21 mouse cellular contexts compared by ENCODE assay signal in genomic region chr2:180474864-180475263, GRCm38 (mm10). TPM values are rescaled to one million over a fixed set of nuclear protein-coding genes. Genes with fewer than 3 reads are reported as not detected.
DNase-seq lines count a peak whose midpoint lies in the region; TF ChIP-seq lines count a peak whose summit lies in the region.
"Had no signal": no experiment of that assay in that cellular context is flagged by ENCODE, and none has a peak within 500 bp of the region (broad histone marks: within the 10 kb centered on the region; RNA-seq: fewer than 3 reads in every experiment).

No protein-coding gene starts in this region.

- DNase-seq in CH12.LX (ENCODE audit: extremely low read depth) = peak; percentile 77
- no peak for DNase-seq in gastrocnemius, postnatal 4 days (ENCODE audit: low spot score in 2 of 2)
- DNase-seq: adrenal gland, adult 2 months; adrenal gland, adult 8-10 months; adrenal gland, postnatal 10 days; adrenal gland, postnatal 14 days; adrenal gland, postnatal 25 days; adrenal gland, postnatal 36 days; B cell, adult 2 months; cerebellum, adult 11 months; cerebellum, adult 11-12 months; cerebellum, adult 18-20 months; cerebellum, adult 2 months; cerebellum, adult 8-10 months had no signal

- H3K4me1 ChIP-seq in CH12.LX (ENCODE audit: control insufficient read depth in 1 of 2, insufficient read depth in 2 of 2) = peaks cover 43 to 70% of the 10 kb centered on the region in 2 experiments

- H3K9ac ChIP-seq in CH12.LX (ENCODE audit: insufficient read depth, low read depth) = no peak overlapping the region

- peak overlapping the region; percentile 45 for H3K4me2 ChIP-seq in CH12.LX (ENCODE audit: insufficient read depth, low read depth, poor library complexity, severe bottlenecking)

- no peaks in the 10 kb centered on the region for H3K9me3 ChIP-seq in CH12.LX (replicated peaks; ENCODE audit: low read length)
- H3K9me3 ChIP-seq: G1E had no signal

- in situ Hi-C loops in CH12.LX (cut with MboI; ENCODE audit: low pct_ligation_motif_present, low pct_unique_long_range_greater_than_20kb, low sequenced_read_pairs) = loop anchor here (5.0 to 25.0 kb wide), 2 partner anchors 102 to 287 kb away; no protein-coding TSS in a partner anchor

- TF ChIP-seq EP300 in CH12.LX (IDR thresholded peaks at IDR 0.05; ENCODE audit: low read length) = peak; percentile 89

- peaks cover 0 to 26% of the 10 kb centered on the region in 2 experiments for H3K36me3 ChIP-seq in CH12.LX (replicated peaks in 1 of 2; ENCODE audit: control insufficient read depth in 1 of 2, insufficient read depth in 1 of 2, low read length in 1 of 2)
- H3K36me3 ChIP-seq: G1E had no signal

- no peak for TF ChIP-seq POLR2A in CH12.LX (IDR thresholded peaks at IDR 0.05; ENCODE audit: low read depth, low read length)

- no peak for TF ChIP-seq RAD21 in CH12.LX (IDR thresholded peaks at IDR 0.05; ENCODE audit: low read depth, low read length)

- H3K4me3 ChIP-seq in CH12.LX (replicated peaks in 1 of 3; ENCODE audit: low read depth in 2 of 3, low read length in 2 of 3, poor library complexity in 1 of 3) = no peak overlapping the region

- peak overlapping the region; percentile 47 for H3K27ac ChIP-seq in CH12.LX (ENCODE audit: insufficient read depth, low read depth)

- no peaks in the 10 kb centered on the region for H3K27me3 ChIP-seq in CH12.LX (replicated peaks)
- H3K27me3 ChIP-seq: Patski had no signal

- no peaks in the 10 kb centered on the region for H3K79me2 ChIP-seq in CH12.LX (replicated peaks; ENCODE audit: control insufficient read depth, extremely low read depth, insufficient read depth, poor library complexity, severe bottlenecking)

- TF ChIP-seq CTCF in CH12.LX (conservative IDR thresholded peaks at IDR 0.05 in 1 of 2, IDR thresholded peaks at IDR 0.05 in 1 of 2; ENCODE audit: low read depth in 2 of 2, low read length in 2 of 2) = no peak

- dilution Hi-C loops in CH12.LX (cut with MboI; ENCODE audit: extremely low pct_ligation_motif_present, extremely low pct_unique_long_range_greater_than_20kb, low sequenced_read_pairs) = no loop called here

TF ChIP-seq in CH12.LX, 34 proteins besides CTCF, POLR2A, EP300 and RAD21:
- TF ChIP-seq GABPA (IDR thresholded peaks at IDR 0.05; ENCODE audit: insufficient replicate concordance, low read depth, low read length) (no peak), ZKSCAN1 (IDR thresholded peaks at IDR 0.05; ENCODE audit: borderline replicate concordance, low read depth, low read length) (no peak), HCFC1 (IDR thresholded peaks at IDR 0.05; ENCODE audit: low read depth, low read length) (no peak), JUN (IDR thresholded peaks at IDR 0.05; ENCODE audit: insufficient read depth, low read depth, low read length) (peak; percentile 88), KAT2A (IDR thresholded peaks at IDR 0.05; ENCODE audit: insufficient replicate concordance, low read length) (no peak), PAX5 (IDR thresholded peaks at IDR 0.05; ENCODE audit: low read length) (no peak), MEF2A (IDR thresholded peaks at IDR 0.05; ENCODE audit: borderline replicate concordance, low read depth, low read length) (peak; percentile 98), ETS1 (conservative IDR thresholded peaks at IDR 0.05; ENCODE audit: low read depth, low read length) (peak; percentile 85), SMC3 (IDR thresholded peaks at IDR 0.05; ENCODE audit: low read depth, low read length) (peak; percentile 15; the same call in 1 of the 2 replicates), RCOR1 (conservative IDR thresholded peaks at IDR 0.05; ENCODE audit: low read depth, low read length) (no peak), MYC (IDR thresholded peaks at IDR 0.05; ENCODE audit: low read depth, low read length) (peak; percentile 42; the same call in 1 of the 2 replicates), IRF4 (IDR thresholded peaks at IDR 0.05; ENCODE audit: low read depth, low read length) (peak; percentile 99), CHD2 (IDR thresholded peaks at IDR 0.05; ENCODE audit: low read length) (peak; percentile 57; the same call in 1 of the 2 replicates), CHD1 (IDR thresholded peaks at IDR 0.05; ENCODE audit: low read depth, low read length) (peak; percentile 88; the same call in 1 of the 2 replicates), MAX (IDR thresholded peaks at IDR 0.05; ENCODE audit: low read length) (no peak), SIN3A (IDR thresholded peaks at IDR 0.05; ENCODE audit: low read length) (no peak), NELFE (IDR thresholded peaks at IDR 0.05; ENCODE audit: low read depth, low read length) (no peak), TCF12 (IDR thresholded peaks at IDR 0.05; ENCODE audit: low read depth, low read length) (peak; percentile 85), MAZ (IDR thresholded peaks at IDR 0.05; ENCODE audit: low read depth, low read length) (peak; percentile 83; the same call in 1 of the 2 replicates), TBP (conservative IDR thresholded peaks at IDR 0.05; ENCODE audit: low read depth, low read length) (no peak), BHLHE40 (IDR thresholded peaks at IDR 0.05; ENCODE audit: low read depth, low read length) (peak; percentile 75), ZMIZ1 (IDR thresholded peaks at IDR 0.05; ENCODE audit: low read depth, low read length) (no peak), ZC3H11A (IDR thresholded peaks at IDR 0.05; ENCODE audit: low read depth, low read length) (no peak), UBTF (IDR thresholded peaks at IDR 0.05; ENCODE audit: low read depth, low read length) (no peak), MAFK (IDR thresholded peaks at IDR 0.05; ENCODE audit: insufficient replicate concordance, low read length) (peak; percentile 58; the same call in 1 of the 2 replicates), ZNF384 (IDR thresholded peaks at IDR 0.05; ENCODE audit: low read depth, low read length) (no peak), NRF1 (IDR thresholded peaks at IDR 0.05; ENCODE audit: low read depth, low read length) (no peak), ELF1 (IDR thresholded peaks at IDR 0.05; ENCODE audit: low read depth, low read length) (no peak), E2F4 (IDR thresholded peaks at IDR 0.05; ENCODE audit: insufficient replicate concordance, low read depth, low read length) (no peak), MXI1 (IDR thresholded peaks at IDR 0.05; ENCODE audit: low read depth, low read length) (no peak), USF1 (IDR thresholded peaks at IDR 0.05; ENCODE audit: low read depth, low read length) (no peak), JUND (conservative IDR thresholded peaks at IDR 0.05; ENCODE audit: low read depth, low read length) (peak; percentile 94), POLR2AphosphoS2 (IDR thresholded peaks at IDR 0.05; ENCODE audit: low read depth, low read length) (0 out of 2 replicates have a peak, but pooled peaks have one; percentile 49), USF2 (conservative IDR thresholded peaks at IDR 0.05; ENCODE audit: low read depth, low read length) (no peak)

RNA-seq across cellular contexts. Expression of gene Slco4a1, which starts 18.8 kb away (rescaled TPM):
- total RNA-seq in CH12.LX (2012; rRNA removed) = 3.9 and 4.8 TPM in 2 replicates
- 1.4 and 1.9 TPM in 2 replicates for total RNA-seq in CH12.LX (2014; rRNA removed)
- 4.3 and 5.4 TPM in 2 replicates for polyA plus RNA-seq in CH12.LX (2012; ENCODE audit: insufficient read length, low read depth)
- under 1 TPM; 0.21 to 0.69 TPM for total RNA-seq in gastrocnemius, postnatal 4 days (2021)
- total RNA-seq: MEL had no signal
- polyA plus RNA-seq: G1E had no signal

RNA-seq across cellular contexts. Expression of gene Ntsr1, which starts 24.9 kb away (rescaled TPM):
- total RNA-seq in CH12.LX (2012; rRNA removed) = not detected in 2 replicates
- total RNA-seq in CH12.LX (2014; rRNA removed) = not detected in 2 replicates
- not detected in 2 replicates for polyA plus RNA-seq in CH12.LX (2012; ENCODE audit: insufficient read length, low read depth)
- total RNA-seq in gastrocnemius, postnatal 4 days (2021) = under 1 TPM; 0.10 to 0.13 TPM
- total RNA-seq: adrenal gland, adult 18-20 months; adrenal gland, adult 2 months; adrenal gland, adult 8-10 months; adrenal gland, postnatal 14 days; adrenal gland, postnatal 25 days; adrenal gland, postnatal 36 days; MEL had no signal
- polyA plus RNA-seq: activated CD4-positive, CD25-positive, alpha-beta regulatory T cell, adult 4 months; adrenal gland, adult 2 months; C2C12; CD4-positive, CD25-positive, alpha-beta regulatory T cell, adult 4 months; G1E; Patski had no signal
